Mouse (Mus musculus) kidney, postnatal 10 days (tissue): Measurements from ENCODE around the gene Rab44.

Experiments
- DNase-seq: peaks from one replicate; pipeline ENCODE4 v3.0.0; 2021; ENCODE audit warnings: mixed read lengths

The Rab44 gene

GRCm38 (mm10) chr17:29135066-29135465 is 21.1 kb downstream of the Rab44 start:
- DNase-seq: no peak

- DNase-seq: peak; percentile 78
Observed at GRCm38 (mm10) chr17:29136236-29136635, 22.3 kb downstream of the Rab44 start.

- no peak for DNase-seq
Observed at GRCm38 (mm10) chr17:29137906-29138305, 24.0 kb downstream of the Rab44 start.

GRCm38 (mm10) chr17:29141577-29141976 is 27.6 kb downstream of the Rab44 start:
- DNase-seq: no peak

GRCm38 (mm10) chr17:29143266-29143665 is 29.3 kb downstream of the Rab44 start:
- no peak for DNase-seq

- no peak for DNase-seq
Observed at GRCm38 (mm10) chr17:29145101-29145500, 31.2 kb downstream of the Rab44 start.

GRCm38 (mm10) chr17:29147273-29147672 is 33.3 kb downstream of the Rab44 start:
- DNase-seq: no peak

GRCm38 (mm10) chr17:29147773-29148172 is 33.8 kb downstream of the Rab44 start:
- DNase-seq: no peak

GRCm38 (mm10) chr17:29149766-29150165 is 35.8 kb downstream of the Rab44 start:
- no peak for DNase-seq

- no peak for DNase-seq
Observed at GRCm38 (mm10) chr17:29152547-29152946, 38.6 kb downstream of the Rab44 start.

GRCm38 (mm10) chr17:29154247-29154646 is 40.3 kb downstream of the Rab44 start:
- peak; percentile 53 for DNase-seq

GRCm38 (mm10) chr17:29155355-29156135 is 41.6 kb downstream of the Rab44 start:
- no peak for DNase-seq

GRCm38 (mm10) chr17:29156396-29156795 is 42.5 kb downstream of the Rab44 start:
- DNase-seq: no peak

GRCm38 (mm10) chr17:29156866-29157265 is 42.9 kb downstream of the Rab44 start:
- no peak for DNase-seq

- DNase-seq: no peak
Observed at GRCm38 (mm10) chr17:29158899-29159298, 45.0 kb downstream of the Rab44 start.

GRCm38 (mm10) chr17:29159320-29159719 is 45.4 kb downstream of the Rab44 start:
- no peak for DNase-seq

GRCm38 (mm10) chr17:29159743-29160455 is 46.0 kb downstream of the Rab44 start:
- DNase-seq: no peak

- DNase-seq: no peak
Observed at GRCm38 (mm10) chr17:29162334-29162733, 48.4 kb downstream of the Rab44 start.

GRCm38 (mm10) chr17:29164469-29165111 is 50.6 kb downstream of the Rab44 start:
- peak; percentile 77 for DNase-seq

- no peak for DNase-seq
Observed at GRCm38 (mm10) chr17:29165452-29165851, 51.5 kb downstream of the Rab44 start.

GRCm38 (mm10) chr17:29165967-29166578 is 52.1 kb downstream of the Rab44 start:
- peak; percentile 49 for DNase-seq

- DNase-seq: peak; percentile 60
Observed at GRCm38 (mm10) chr17:29167371-29167770, 53.4 kb downstream of the Rab44 start.

- no peak for DNase-seq
Observed at GRCm38 (mm10) chr17:29168438-29168837, 54.5 kb downstream of the Rab44 start.
